Mouse (Mus musculus) fibroblast of lung, adult 2 months (primary cell): ENCODE data around the gene Ercc1.

Experiments used
- DNase-seq: peaks from one replicate; pipeline ENCODE4 v3.0.0-alpha.2; 2011; ENCODE audit warnings: low read depth

Gene Ercc1

DNA sequence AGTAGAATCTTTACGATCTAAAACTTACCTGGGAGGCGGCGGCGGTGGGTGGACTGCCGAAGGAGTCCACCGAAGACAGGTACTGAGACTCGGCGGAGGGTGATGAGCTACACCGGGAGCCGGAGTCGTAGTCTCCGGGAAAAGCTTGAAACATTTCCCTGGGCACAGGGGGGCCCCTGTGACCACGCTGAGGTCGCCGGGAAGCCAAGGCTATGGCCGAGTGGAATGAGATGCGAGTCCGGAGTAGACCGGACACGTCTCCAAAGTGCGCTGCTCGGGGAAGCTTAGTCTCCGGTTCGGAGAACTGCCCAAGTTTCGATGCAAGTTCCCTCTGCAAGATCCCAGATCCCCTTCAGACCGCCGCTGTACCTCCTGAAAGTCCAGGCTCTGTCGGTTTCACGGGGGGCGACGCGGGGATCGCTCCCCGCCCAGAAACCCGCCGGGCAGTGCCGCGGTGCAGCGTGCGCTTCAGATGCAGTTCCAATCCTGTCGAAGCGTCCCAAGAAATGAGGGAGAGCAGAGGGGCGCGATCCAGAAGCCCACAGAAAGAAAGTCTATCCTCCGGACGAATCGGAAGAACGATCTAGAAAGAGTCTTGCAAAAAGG lies 35.2 kb upstream of the Ercc1 start:
- DNase-seq: no peak

- DNase-seq: peak; percentile 83
These were observed 34.5 kb upstream of the Ercc1 start, which contains the start of gene Fosb for GRCm38 (mm10) chr7:19309884-19310641. Gene Fosb (minus strand): TSS chr7:19310051.

GRCm38 (mm10) chr7:19311991-19312390 lies 32.6 kb upstream of the Ercc1 start:
- no peak for DNase-seq

DNA sequence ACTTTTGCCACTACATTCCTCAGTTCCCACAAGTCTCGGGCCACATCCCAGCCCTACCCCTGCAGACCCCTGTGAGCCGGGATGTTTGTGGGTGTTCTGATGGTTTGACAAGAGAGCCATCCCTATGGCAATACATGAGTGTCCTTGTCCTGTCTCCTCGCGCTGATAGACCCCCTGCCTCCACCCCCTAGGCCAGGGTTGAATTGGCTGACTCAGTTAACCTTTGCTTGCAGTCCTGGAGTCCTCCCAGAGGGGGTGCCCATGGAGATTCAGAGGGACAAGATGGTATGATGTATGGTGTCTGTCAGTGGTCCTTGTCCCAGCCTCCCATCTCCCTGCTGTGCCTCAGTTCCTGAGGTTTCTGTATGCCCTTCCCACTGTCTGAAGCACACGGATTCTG lies 30.5 kb upstream of the Ercc1 start:
- no peak for DNase-seq

DNA sequence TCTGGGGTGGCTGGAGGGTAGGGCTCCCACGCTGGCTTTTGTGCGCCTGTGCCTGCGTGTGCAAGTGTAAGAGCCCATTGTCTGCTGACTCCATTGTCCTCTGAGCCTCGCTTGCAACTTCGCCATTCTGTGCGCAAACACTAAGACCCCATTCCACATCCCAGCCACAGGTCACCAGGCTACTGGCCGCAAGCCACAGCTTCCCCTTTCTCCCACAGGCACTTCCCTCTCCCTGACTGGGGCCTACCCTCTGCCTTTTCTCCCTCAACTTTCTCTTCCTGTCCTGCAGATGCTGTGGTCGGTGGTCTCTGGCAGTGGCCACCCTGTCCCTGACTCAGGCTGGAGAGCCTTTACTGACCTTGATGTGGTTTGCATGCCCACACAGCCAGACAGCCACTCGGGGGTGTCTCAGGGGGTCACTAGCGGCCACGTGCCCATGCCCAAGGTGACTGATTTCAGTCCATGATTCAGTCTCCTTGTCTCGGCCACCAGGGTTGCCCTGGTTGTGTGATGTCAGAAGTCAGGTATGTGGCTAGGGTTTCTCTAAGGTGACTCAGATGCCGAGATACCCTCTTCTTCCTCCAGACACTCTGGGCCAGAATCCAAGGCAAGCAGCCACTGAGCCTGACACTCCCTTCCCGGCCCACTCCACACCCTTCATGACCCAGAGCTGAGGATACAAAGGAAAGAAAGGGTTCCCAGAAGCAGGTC lies 28.0 kb upstream of the Ercc1 start:
- no peak for DNase-seq

- no peak for DNase-seq
These were observed 26.4 kb upstream of the Ercc1 start for GRCm38 (mm10) chr7:19318201-19318600.

- DNase-seq: no peak
These were observed 25.9 kb upstream of the Ercc1 start for GRCm38 (mm10) chr7:19318676-19319075.

- DNase-seq: no peak
These were observed 25.1 kb upstream of the Ercc1 start for GRCm38 (mm10) chr7:19319458-19319857.

- peak; percentile 90 for DNase-seq
These were observed 24.7 kb upstream of the Ercc1 start for GRCm38 (mm10) chr7:19319906-19320305.

DNA sequence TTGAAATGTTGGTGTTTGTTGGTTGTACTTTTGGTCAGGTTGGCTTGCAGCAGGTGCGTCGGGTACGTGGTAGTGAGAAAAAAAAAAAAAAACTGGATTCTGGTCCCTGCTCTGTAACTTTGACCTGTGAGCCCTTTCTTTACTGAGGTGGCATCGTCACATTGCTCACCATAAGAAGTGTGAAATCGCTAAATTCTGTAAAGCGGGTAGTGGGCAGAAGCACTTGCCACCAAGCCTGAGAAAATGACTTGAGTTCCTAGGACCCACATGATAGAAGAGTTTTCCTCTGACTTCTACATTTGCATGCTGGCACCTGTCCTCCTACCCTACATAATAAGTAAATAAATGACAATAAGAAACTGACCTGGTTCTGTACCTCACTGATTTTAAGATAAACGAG lies 23.9 kb upstream of the Ercc1 start:
- DNase-seq: no peak

DNA sequence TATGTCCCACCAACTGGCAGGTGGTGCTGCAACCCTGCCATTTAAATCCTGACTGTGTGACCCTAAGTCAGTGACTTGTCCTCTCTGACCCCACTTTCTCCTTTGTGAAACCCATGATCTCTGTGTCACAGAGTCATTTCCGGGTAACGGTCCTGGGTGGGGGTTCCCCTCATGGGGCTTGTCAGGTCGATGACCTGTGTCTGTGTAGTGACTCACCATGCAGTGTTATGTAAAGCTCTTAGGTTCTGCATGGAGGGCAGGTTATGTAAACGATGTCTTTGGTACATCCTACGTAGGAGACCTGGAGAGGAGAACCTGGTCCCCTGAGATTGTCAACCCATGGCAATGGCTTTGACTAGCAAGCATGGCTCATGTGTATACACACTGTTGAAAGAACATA lies 23.1 kb upstream of the Ercc1 start:
- DNase-seq: no peak

GRCm38 (mm10) chr7:19322489-19322888 lies 22.1 kb upstream of the Ercc1 start:
- DNase-seq: no peak

GRCm38 (mm10) chr7:19324221-19324620 lies 20.4 kb upstream of the Ercc1 start:
- no peak for DNase-seq

DNA sequence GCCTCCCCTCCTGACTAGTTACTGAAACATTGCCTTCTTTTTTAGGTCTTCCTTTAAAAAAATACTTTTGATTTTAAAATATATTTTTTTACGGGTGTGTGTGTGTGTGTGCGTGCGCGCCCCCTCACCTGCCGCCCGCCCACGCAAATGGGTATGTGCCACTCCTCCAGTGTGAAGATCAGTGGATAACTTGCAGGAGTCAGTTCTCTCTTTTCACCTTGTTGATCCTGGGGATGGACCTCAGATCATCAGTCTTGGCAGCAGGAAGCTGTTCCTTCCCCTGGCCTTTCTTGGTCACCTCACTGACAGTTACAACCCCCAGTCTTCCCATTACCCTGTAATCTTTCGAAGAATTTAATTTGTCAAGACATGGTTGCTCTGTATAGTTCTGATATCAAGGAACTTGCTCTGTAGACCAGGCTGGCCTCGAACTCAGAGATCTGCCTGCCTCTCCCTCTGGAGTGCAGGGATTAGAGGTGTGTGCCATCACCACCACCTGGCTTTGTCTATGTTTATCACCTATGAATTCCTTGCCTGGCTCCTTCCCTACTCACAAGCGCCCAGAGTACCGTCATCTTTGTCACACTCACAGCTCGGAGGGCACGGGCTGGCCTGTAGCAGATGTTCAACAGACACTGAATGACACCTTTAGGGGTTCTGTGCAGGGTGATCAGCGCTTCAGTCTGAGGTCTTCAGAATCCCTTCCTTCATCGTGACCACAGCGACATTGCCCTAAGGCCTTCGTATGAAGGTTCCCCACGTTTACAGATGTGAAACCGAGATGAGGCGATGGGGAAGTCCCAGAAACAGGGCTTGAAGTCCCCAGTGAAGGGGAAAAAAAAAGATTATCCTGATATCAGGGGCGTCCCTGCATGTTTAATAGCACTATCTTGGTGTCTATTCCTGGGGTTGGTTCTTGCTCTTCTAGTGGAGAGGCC lies 19.0 kb upstream of the Ercc1 start:
- DNase-seq: no peak

GRCm38 (mm10) chr7:19326359-19326758 lies 18.2 kb upstream of the Ercc1 start:
- DNase-seq: no peak

DNA sequence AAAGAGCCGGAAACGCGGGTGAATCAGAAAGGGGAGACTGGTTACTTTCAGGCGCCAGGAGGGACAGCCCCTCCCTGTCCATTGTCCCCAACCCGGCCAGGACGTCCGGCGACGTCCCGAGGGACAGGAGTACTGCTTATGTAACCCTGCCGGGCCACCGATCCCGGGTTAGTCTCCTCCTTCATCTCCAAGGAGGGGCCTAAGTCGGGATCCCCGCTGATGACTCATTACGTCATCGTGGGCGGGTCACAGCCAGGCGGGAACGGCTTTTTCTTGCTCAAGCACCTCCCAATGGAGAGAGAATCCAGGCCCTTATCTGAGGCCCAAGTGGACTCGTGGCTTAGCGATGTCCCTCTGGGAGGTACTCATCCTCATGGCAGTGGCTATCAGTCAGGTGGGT lies 17.4 kb upstream of the Ercc1 start:
- DNase-seq: no peak

DNA sequence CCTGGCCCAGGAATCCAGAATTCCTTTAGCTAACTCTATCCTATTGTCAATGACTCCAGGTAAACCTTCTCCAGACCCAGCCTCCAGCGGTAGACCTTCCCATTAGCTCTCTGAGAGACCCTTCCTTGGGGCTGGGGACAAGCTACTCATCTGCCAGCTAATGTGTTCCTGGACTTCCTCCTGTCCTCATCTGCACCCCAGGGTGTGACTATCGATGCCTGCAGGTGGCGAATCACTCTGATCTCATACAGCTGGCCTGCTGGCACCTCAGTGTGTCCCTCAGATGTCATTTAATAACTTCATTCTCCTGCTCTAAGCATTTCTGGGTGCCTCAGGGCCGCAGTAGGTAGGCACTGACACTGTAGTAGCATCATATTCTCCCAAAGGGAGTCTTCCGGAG lies 16.8 kb upstream of the Ercc1 start:
- no peak for DNase-seq

DNA sequence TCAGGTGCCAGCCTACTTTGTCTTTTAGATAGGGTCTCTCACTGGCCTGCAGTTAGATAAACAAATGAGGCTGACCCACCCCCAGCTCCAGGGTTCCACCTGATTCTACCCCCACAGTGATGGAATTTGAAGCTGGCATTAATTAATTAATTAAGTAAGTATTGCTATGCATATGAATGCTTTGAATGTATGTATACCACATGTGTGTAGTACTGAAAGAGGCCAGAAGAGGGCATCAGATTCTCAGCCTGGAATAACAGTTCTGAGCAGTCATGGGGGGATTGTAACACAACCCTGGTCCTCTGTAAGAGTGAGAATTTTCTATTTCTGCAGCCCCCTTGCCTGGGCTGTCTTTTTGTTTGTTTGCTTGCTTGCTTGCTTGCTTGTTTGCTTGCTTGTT lies 16.2 kb upstream of the Ercc1 start:
- no peak for DNase-seq

- DNase-seq: no peak
These were observed 12.7 kb upstream of the Ercc1 start for GRCm38 (mm10) chr7:19331910-19332309.

DNA sequence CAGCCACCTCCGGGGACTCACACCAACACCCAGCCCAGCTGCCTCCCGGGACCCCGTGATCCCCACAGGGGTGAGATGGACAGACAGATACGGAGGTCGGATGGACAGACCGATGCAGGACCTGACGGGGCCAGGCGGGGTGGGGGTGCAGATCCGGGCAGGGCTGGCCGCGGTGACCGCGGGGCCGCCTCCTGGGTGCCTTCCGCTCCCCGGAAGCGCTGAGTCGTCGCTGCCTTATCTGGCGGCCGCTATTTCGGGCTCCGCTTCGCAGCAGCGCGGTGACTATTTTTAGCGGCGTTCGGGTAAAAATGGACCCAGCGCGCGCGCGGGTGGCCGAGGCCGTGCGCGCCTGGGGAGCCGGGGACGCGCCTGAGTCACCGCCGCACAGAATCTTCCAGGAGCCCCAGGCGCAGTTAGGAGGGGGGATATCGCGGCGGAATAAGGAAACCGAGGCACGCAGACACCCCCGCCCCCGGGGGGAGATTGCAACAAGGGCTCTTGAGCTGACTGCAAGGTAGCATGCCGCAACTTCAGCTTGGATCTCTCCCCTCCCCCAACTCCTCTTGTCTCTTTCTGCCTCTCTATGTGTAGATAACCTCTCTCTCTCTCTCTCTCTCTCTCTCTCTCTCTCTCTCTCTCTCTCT lies 11.7 kb upstream of the Ercc1 start:
- DNase-seq: no peak

DNA sequence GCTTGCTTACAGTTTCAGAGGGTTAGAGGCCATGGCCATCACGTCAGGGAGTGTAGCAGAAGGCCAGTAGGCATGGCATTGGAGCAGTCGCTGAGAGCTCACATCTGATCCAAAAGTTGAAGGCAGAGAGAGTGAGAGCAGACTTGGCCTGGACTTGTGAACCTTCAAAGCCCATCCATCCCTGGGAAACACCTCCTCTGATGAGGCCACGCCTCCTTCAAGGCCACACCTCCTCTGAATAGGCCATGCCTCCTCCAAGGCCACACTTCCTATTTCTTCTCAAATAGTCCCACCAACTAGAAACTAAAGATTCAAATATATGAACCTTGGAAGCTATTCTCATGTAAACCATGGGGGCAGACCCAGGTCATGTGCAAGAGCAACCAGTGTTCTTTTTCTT lies 9.0 kb upstream of the Ercc1 start:
- DNase-seq: no peak

GRCm38 (mm10) chr7:19337122-19337521 lies 7.5 kb upstream of the Ercc1 start:
- DNase-seq: no peak
